Mouse (Mus musculus) forebrain, embryonic 15.5 days (tissue): ENCODE results near the gene P3h4. TPM values are rescaled to one million over a fixed set of nuclear protein-coding genes. Genes with fewer than 3 reads are reported as not detected.
A peak's percentile ranks its signal among the peaks of the same experiment; 100 is the strongest.

Source experiments
- ATAC-seq: fragments of 200-750 bp; cut with Nextera tagmentation; replicated peaks from 2 replicates; pipeline ENCODE4 v1.8.0; 2017; ENCODE audit warnings: mild to moderate bottlenecking, moderate TSS enrichment, moderate library complexity
- H3K27ac ChIP-seq: fragments of 300-500 bp; sonication (generic); replicated peaks from 2 replicates; pipeline ENCODE4 v1.5.1; 2015; ENCODE audit warnings: mild to moderate bottlenecking, inconsistent platforms
- H3K27me3 ChIP-seq: fragments of 300-500 bp; sonication (generic); 2 replicates; pipeline ENCODE4 v1.6.1; 2015; ENCODE audit warnings: inconsistent platforms
- H3K36me3 ChIP-seq: fragments of 300-500 bp; sonication (generic); 2 replicates; pipeline ENCODE4 v1.6.1; 2015; ENCODE audit warnings: mild to moderate bottlenecking, inconsistent platforms
- H3K4me1 ChIP-seq: fragments of 300-500 bp; sonication (generic); 2 replicates; pipeline ENCODE4 v1.6.1; 2015; ENCODE audit warnings: inconsistent platforms
- H3K4me2 ChIP-seq: fragments of 300-500 bp; sonication (generic); replicated peaks from 2 replicates; pipeline ENCODE4 v1.6.1; 2015; ENCODE audit warnings: mild to moderate bottlenecking, inconsistent platforms
- H3K4me3 ChIP-seq: fragments of 300-500 bp; sonication (generic); 2 replicates; pipeline ENCODE4 v1.5.1; 2015; ENCODE audit warnings: mild to moderate bottlenecking, inconsistent platforms
- H3K9ac ChIP-seq: fragments of 300-500 bp; sonication (generic); replicated peaks from 2 replicates; pipeline ENCODE4 v1.6.1; 2015; ENCODE audit warnings: mild to moderate bottlenecking, inconsistent platforms
- H3K9me3 ChIP-seq: fragments of 300-500 bp; sonication (generic); 2 replicates; pipeline ENCODE4 v1.6.1; 2016; ENCODE audit warnings: inconsistent platforms
- WGBS: fragments of 180-500 bp; shearing (Covaris S2); methylation state at CpG from one replicate; pipeline ENCODE4 v1.1.7; 2015; ENCODE audit warnings: mixed read lengths; 5-methylcytosine and 5-hydroxymethylcytosine counted together
- polyA plus RNA-seq: library from polyadenylated mRNA; unstranded; fragments of >200 nt; fragmentation: Nextera tagmentation; extraction: Ambion mirVana; gene quantifications from 2 replicates; pipeline ENCODE4 v1.2.1, GENCODE M21; 2015

P3h4 gene
- 13.5 and 14.4 TPM in 2 replicates for polyA plus RNA-seq

DNA sequence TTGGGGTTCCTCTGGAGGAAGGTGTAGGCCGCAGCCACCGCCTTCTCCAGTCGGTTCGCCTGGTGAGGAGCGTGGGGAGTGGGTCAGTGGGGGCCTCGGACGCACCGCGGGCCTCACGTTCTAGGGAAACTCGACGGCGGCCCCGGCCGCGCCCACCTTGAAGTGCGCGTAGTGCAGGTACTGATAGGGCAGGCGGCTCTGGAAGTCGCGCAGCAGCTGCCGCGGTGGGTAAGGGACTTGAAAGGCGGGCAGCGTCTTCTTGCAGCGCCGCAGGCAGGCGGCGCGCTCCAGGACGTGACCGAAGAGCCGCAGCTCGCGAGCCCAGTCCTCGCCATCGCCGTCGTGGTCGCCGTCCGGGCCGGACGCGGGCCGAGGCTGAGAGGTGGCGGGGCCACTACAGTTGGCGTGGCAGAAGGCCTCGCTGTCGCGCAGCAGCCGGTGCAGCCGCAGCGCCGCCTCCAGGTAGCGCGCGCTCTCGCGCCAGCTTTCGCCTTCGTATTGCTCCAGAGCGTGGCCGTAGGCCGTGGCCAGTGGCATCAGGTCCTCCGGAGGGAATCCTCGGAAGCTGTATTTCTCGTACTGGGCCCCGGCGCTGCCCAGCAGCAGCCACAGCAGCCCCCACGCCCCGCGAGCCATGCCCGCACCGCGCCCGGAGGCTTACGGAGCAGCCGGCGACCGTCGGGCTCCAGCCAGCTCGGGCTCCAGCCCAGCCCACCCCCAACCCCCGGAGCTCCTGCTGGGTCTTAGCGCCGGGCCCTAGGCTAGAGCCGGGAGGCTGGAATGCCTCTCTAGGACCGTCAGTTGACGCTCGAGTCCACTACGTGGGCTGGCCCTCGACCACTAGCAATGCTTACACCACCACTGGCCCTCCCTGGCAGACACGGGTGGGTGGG lies at the start of gene P3h4:
Gene P3h4 (minus strand): TSS at position 816 of the 893 bp plus-strand sequence.
- peaks cover 24% of the 10 kb centered on the region for H3K4me1 ChIP-seq
- peak within 1 kb of the TSS; percentile 78 for H3K4me2 ChIP-seq
- no peaks in the 10 kb centered on the region for H3K36me3 ChIP-seq
- peak within 1 kb of the TSS; percentile 76 for H3K9ac ChIP-seq
- peak; percentile 93 for ATAC-seq
- WGBS, result 2% methylated on average over 92 of the region's 93 CpGs
- H3K27ac ChIP-seq, result peak within 1 kb of the TSS; percentile 61
- H3K9me3 ChIP-seq, result no peaks in the 10 kb centered on the region
- peak within 1 kb of the TSS; percentile 78 for H3K4me3 ChIP-seq
- peaks cover 14% of the 10 kb centered on the region; the same call in 1 of the 2 replicates for H3K27me3 ChIP-seq

- no peaks in the 10 kb centered on the region for H3K4me1 ChIP-seq
- H3K9ac ChIP-seq, result no peak overlapping the region
- H3K36me3 ChIP-seq, result peaks cover 38% of the 10 kb centered on the region
- no peak for ATAC-seq
- H3K4me2 ChIP-seq, result no peak overlapping the region
- H3K27ac ChIP-seq, result no peak overlapping the region
- WGBS, result 85% methylated on average over 10 of the region's 10 CpGs
- H3K27me3 ChIP-seq, result no peaks in the 10 kb centered on the region
- no peak overlapping the region for H3K4me3 ChIP-seq
- no peaks in the 10 kb centered on the region for H3K9me3 ChIP-seq
Measured at GRCm38 (mm10) chr11:100462699-100463098, 48.1 kb upstream of the P3h4 start.

- H3K27me3 ChIP-seq, result no peaks in the 10 kb centered on the region
- no peak overlapping the region for H3K27ac ChIP-seq
- peaks cover 22% of the 10 kb centered on the region for H3K36me3 ChIP-seq
- H3K4me2 ChIP-seq, result no peak overlapping the region
- no peak for ATAC-seq
- H3K9me3 ChIP-seq, result no peaks in the 10 kb centered on the region
- H3K4me1 ChIP-seq, result no peaks in the 10 kb centered on the region
- H3K9ac ChIP-seq, result no peak overlapping the region
- 91% methylated on average over 5 of the region's 5 CpGs for WGBS
- H3K4me3 ChIP-seq, result no peak overlapping the region
Measured at GRCm38 (mm10) chr11:100457711-100458110, 43.1 kb upstream of the P3h4 start.

DNA sequence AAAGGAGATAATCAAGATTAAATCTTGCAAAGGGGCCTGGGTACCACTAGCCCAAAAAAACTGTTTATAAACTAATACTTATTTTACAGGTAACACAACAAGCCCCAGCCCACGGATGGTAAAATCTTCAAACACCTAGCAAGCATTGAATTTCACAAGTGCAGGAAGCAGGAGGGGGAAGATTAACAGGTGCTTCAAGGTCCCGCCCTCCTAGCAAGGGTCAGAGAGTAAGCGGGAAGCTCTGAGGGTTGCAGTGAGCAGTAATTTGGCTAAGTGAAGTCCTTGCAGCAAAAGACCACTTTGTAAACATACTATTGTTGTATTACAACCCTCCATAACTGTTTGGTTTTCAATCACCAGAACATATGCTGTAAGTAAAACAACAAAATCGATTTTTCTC lies 42.6 kb upstream of the P3h4 start:
- WGBS, result 83% methylated on average over 4 of the region's 4 CpGs
- H3K27ac ChIP-seq, result no peak overlapping the region
- H3K9me3 ChIP-seq, result no peaks in the 10 kb centered on the region
- ATAC-seq, result no peak
- H3K27me3 ChIP-seq, result no peaks in the 10 kb centered on the region
- no peak overlapping the region for H3K9ac ChIP-seq
- no peak overlapping the region for H3K4me3 ChIP-seq
- peaks cover 19% of the 10 kb centered on the region; the same call in 1 of the 2 replicates for H3K36me3 ChIP-seq
- H3K4me2 ChIP-seq, result no peak overlapping the region
- H3K4me1 ChIP-seq, result no peaks in the 10 kb centered on the region

DNA sequence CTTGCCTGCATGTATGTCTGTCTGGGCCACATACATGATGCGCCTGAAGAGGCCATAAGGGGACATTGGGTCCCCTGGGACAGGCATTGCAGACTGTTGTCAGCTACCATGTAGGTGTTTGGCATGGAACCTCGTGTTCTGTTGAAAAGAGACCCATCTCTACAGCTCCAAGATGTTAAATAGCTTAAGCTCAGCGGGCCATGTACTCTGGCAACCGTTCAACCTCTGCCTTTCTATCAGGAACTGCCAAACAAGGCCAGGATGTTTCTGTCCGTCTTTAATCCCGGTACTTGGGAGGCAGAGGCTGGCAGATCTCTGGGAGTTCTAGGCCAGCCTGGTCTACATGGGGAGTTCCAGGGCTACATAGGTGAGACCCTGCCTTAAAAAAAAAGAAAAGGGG lies 28.0 kb upstream of the P3h4 start:
- Histone ChIP-seq H3K4me1 (peaks cover 16% of the 10 kb centered on the region), H3K36me3 (no peaks in the 10 kb centered on the region), H3K27me3 (no peaks in the 10 kb centered on the region), H3K4me2 (no peak overlapping the region), H3K4me3 (no peak overlapping the region), H3K9ac (no peak overlapping the region), H3K27ac (no peak overlapping the region), H3K9me3 (no peaks in the 10 kb centered on the region)
- 79% methylated on average over 6 of the region's 6 CpGs for WGBS
- ATAC-seq, result no peak

- peak within 1 kb of the TSS; percentile 92 for H3K9ac ChIP-seq
- H3K4me3 ChIP-seq, result peak within 1 kb of the TSS; percentile 84
- WGBS, result 88% methylated on average over 8 of the region's 8 CpGs
- H3K4me2 ChIP-seq, result peak within 1 kb of the TSS; percentile 69
- peak within 1 kb of the TSS; percentile 74 for H3K27ac ChIP-seq
- peaks cover 16% of the 10 kb centered on the region for H3K4me1 ChIP-seq
- peaks cover 5% of the 10 kb centered on the region; the same call in 1 of the 2 replicates for H3K36me3 ChIP-seq
- no peaks in the 10 kb centered on the region for H3K9me3 ChIP-seq
- no peak for ATAC-seq
- no peaks in the 10 kb centered on the region for H3K27me3 ChIP-seq
Measured at GRCm38 (mm10) chr11:100441797-100442196, 27.2 kb upstream of the P3h4 start, which contains the start of the genes Nt5c3b and Klhl10. TSS of gene Nt5c3b (minus strand) at chr11:100441808. TSS of gene Klhl10 (plus strand) at chr11:100441917.

DNA sequence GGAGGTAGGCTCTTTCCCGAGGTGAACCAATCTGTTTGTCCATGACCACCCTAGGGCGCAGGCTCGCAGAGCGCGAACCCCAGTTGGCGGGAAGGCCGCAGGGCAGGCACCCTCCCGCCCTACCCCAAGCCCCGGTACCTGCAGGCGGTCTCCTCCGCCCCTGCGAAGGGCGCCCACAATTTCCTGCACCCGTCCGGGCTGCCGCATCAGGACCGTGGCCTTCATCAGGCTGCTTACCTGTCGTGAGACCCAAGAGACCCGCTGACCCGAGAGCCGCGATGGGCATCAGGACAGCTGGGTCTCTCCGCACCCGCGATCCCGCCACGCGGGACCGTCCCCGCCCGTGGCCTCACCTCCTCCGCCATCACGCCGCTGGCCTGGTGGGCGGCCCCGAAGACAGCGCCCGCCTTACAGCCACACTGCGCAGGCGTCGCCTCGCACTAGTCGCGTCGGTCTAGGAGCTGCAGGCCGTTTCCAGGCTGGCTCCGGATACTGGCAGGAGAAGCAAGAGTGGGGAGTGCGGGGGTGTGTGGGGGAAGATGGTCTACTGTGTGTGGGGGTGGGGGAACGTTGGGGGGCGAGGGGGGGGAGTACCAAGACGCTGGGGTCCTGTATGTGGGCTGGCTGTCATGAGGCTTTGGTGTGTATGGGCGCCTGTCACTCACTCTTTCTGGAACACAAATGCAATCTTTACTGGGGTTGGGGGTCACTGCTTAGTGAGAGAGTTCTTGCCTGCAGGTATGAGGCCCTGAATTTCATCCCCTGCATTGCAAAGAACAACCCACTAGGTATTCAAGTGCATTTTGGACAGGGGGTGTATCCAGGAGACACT lies 26.3 kb upstream of the P3h4 start:
- no peaks in the 10 kb centered on the region for H3K27me3 ChIP-seq
- peak overlapping the region; percentile 84 for H3K4me3 ChIP-seq
- peak; percentile 96 for ATAC-seq
- peak overlapping the region; percentile 92 for H3K9ac ChIP-seq
- 1% methylated on average over 51 of the region's 52 CpGs for WGBS
- no peaks in the 10 kb centered on the region for H3K9me3 ChIP-seq
- H3K36me3 ChIP-seq, result peaks cover 6% of the 10 kb centered on the region; the same call in 1 of the 2 replicates
- peak overlapping the region; percentile 69 for H3K4me2 ChIP-seq
- H3K27ac ChIP-seq, result peak overlapping the region; percentile 74
- peaks cover 16% of the 10 kb centered on the region for H3K4me1 ChIP-seq

GRCm38 (mm10) chr11:100437901-100438300 lies 23.3 kb upstream of the P3h4 start:
- H3K4me1 ChIP-seq, result peaks cover 16% of the 10 kb centered on the region
- no peaks in the 10 kb centered on the region for H3K9me3 ChIP-seq
- no peak overlapping the region for H3K27ac ChIP-seq
- H3K4me2 ChIP-seq, result no peak overlapping the region
- H3K36me3 ChIP-seq, result peaks cover 18% of the 10 kb centered on the region
- H3K9ac ChIP-seq, result no peak overlapping the region
- ATAC-seq, result no peak
- WGBS, result 85% methylated on average over 1 of the region's 1 CpGs
- no peak overlapping the region for H3K4me3 ChIP-seq
- H3K27me3 ChIP-seq, result no peaks in the 10 kb centered on the region

GRCm38 (mm10) chr11:100435678-100436246 lies 21.1 kb upstream of the P3h4 start:
- ATAC-seq, result no peak
- no peaks in the 10 kb centered on the region for H3K27me3 ChIP-seq
- peaks cover 25% of the 10 kb centered on the region for H3K36me3 ChIP-seq
- H3K4me1 ChIP-seq, result peaks cover 16% of the 10 kb centered on the region
- WGBS, result 69% methylated on average over 9 of the region's 9 CpGs
- no peak overlapping the region for H3K9ac ChIP-seq
- H3K27ac ChIP-seq, result no peak overlapping the region
- no peak overlapping the region for H3K4me2 ChIP-seq
- no peaks in the 10 kb centered on the region for H3K9me3 ChIP-seq
- H3K4me3 ChIP-seq, result no peak overlapping the region

DNA sequence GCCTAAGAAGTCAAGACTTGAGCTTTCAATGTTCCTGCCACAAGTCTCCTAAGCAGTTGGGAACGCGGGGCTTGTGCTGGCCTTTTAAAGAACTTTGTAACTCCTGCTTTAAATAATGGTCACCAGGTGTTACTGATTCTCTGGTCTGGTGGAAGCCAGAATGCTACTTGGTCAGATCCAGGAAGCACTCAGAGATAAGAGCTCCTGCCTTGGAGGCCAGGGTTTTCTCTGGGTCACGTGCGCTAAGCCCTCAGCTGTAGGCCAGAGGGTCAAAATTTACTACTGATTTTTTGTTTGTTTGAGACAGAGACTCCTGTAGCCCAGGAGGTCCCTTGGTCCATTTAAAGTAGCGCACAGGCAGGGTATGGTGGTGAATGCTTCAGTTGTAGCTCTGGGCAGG lies 17.4 kb upstream of the P3h4 start:
- no peaks in the 10 kb centered on the region for H3K27me3 ChIP-seq
- no peak for ATAC-seq
- WGBS, result 96% methylated on average over 5 of the region's 5 CpGs
- peaks cover 28% of the 10 kb centered on the region for H3K36me3 ChIP-seq
- H3K4me1 ChIP-seq, result no peaks in the 10 kb centered on the region
- no peak overlapping the region for H3K4me2 ChIP-seq
- no peaks in the 10 kb centered on the region for H3K9me3 ChIP-seq
- H3K9ac ChIP-seq, result no peak overlapping the region
- H3K4me3 ChIP-seq, result no peak overlapping the region
- no peak overlapping the region for H3K27ac ChIP-seq

- WGBS, result 78% methylated on average over 7 of the region's 7 CpGs
- Histone ChIP-seq H3K9me3 (no peaks in the 10 kb centered on the region), H3K4me1 (0 out of 2 replicates have a peak, but pooled peaks cover 4% of the 10 kb centered on the region), H3K4me2 (no peak overlapping the region), H3K36me3 (peaks cover 22% of the 10 kb centered on the region), H3K9ac (no peak overlapping the region), H3K4me3 (no peak overlapping the region), H3K27ac (no peak overlapping the region), H3K27me3 (no peaks in the 10 kb centered on the region)
- ATAC-seq, result no peak
Measured at GRCm38 (mm10) chr11:100430052-100430451, 15.4 kb upstream of the P3h4 start.
